Mouse (Mus musculus) layer of hippocampus, adult 18-20 months (tissue): ENCODE measurements around the gene Car1. TPM values are rescaled to one million over a fixed set of nuclear protein-coding genes. Genes with fewer than 3 reads are reported as not detected.
"Not testable (repeated sequence)": the region's sequence is repeated elsewhere in the genome, so short reads cannot be mapped to it uniquely, and the experiment has no call there.

Experiments
- DNase-seq, 2 experiments: peaks; one replicate each; pipeline ENCODE4 v3.0.0; 2022; ENCODE audit warnings: low spot score in 2 of 2
- long read RNA-seq: library from polyadenylated mRNA; stranded (forward); transcript quantifications from one replicate; pipeline ENCODE4 v2.0.0, GENCODE M21; 2021
- total RNA-seq, 2 experiments: library from RNA; stranded (reverse); gene quantifications; 2 replicates each; pipeline ENCODE4 v1.2.3; 2021

Gene Car1
- total RNA-seq = not detected
- long read RNA-seq, partial matches to known transcripts = 0 of 3 reads
- long read RNA-seq, other reads (novel, unspliced or antisense) = 3 of 3 reads

DNA sequence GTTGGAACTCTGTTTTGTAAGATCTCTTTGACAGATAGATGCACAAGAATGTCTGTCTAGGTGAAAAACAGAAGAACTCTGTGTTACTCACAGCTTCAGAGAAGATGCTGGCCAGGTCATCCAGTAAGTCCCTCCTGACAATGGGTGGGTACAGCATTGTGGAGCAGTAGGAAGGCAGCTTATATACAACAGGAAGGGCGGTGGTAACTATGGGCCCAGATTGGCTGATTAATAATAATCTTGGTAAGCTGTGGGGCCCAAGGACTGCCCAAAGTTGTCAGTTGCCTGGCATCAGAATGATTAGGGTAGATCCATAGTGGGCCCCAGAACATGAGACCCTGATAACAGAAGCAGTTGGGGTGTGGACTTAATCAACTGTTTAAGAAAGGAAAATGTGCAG is at the start of gene Car1:
TSS of gene Car1 (minus strand) at position 158 of the 400 bp plus-strand sequence.
- no peak for DNase-seq

DNA sequence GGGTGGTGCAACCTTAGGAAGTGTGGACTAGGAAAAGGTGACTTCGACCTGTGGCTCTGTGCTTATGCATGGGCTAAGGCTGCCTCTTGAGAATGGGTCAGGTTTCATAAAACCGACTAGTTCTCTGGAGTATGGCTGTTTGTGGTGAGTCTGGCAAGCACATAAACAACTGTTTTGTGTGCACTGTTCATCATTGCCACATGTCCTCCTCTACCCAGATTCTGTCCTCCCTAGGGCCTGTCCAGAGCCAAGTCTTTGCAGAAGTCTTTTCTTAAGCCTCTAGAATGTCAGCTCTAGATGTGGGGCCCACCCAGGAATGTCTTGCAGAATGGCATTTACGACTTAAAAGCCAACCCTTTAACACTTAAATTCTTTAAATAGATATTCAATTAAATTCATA is 49.7 kb upstream of the Car1 start:
- no peak for DNase-seq

DNA sequence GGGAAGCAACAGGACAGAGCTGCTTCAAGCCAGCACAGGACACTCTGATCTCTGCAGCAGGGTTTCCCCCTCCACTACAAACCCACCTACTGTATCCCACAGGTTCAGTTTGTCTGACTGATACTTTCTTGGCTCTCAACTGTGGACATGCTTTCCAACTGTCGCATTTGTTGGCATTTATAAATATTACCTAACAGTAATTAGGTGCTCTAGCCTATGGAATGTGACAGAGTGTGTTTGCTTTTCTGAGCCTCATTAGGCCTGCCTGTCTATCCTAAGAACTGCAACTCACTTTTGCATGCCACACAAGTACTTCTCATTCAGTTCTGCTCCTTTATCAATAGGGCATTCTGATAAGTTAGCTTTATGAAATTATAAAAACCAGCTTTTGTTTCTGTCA is 46.3 kb upstream of the Car1 start:
- no peak for DNase-seq

DNA sequence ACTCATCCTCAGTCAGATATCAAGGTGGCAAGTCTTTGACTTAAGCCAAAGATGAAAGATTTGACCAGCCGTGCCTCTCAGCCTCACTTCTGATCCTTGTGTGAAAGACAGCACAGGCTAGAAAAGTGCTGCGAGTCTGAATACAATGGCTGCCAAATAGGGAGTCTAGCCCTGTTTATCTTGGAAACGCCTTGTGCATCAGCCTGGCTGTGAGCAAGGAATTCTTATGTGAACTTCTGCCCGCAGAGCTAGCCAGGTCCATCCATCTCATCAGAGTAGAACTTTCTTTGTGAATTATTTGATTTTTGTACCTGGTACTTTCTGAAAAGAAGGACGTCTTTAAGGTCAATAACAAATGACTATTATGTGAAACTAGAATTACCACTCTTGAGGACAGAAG is 45.8 kb upstream of the Car1 start:
- DNase-seq = no peak

DNA sequence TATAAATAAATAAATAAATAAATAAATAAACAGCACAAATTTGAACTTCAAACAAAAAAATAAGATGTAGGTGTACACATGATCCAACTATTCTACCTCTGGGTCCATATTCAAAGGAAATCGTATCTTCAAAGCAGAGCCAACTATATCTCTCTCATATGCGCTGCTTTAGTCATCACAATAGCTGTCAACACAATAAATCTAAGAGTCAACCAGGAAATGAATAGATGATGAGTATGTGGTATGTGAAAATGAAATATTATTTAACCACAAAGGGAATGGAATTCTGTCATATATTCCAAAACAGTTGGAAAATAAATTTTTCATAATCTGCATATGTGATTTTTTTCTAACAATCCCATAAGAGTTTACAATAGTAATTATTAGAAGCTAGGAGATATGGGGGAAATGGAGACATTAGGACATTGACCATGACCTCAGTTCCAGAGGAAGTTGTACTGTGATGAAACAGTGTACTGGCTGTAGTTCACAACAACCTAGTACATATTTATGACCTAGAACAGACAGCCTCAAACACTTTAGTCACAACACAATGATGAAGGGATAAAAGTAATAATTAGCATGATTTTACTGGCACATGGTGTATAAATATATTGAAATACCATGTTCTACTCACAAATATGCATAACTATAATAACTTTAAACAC is 40.6 kb upstream of the Car1 start:
- no peak for DNase-seq

DNA sequence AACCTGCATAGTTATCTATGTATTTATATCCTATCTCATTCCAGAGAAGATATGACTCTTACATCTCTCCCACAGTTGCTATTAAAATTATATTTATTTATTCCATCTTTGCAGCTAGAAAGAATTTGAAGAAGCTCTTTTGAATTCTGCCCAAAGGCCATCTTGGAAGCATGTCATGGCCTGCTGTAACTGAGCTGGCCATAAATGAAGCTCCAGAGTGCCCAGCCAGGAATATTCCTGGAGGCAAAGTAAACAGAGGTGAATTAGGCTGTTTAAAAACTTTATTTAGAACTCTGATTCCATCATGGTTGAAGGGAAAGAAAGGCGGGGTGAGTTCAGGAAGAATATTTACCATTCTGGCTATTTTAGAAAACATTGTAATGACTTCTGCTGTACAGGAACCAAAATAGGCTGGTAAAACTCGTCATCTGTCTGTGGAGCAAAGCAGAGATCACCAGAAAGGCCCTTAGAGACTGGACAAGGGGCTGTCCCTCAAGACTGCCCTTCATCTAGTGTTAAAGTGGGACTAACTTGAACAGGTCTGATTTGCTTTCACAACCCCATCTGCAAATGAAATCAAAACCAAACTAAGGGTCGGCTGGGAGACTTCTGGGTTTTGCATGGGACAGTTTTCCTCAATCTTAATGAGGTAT is 31.4 kb upstream of the Car1 start:
- no peak for DNase-seq

DNA sequence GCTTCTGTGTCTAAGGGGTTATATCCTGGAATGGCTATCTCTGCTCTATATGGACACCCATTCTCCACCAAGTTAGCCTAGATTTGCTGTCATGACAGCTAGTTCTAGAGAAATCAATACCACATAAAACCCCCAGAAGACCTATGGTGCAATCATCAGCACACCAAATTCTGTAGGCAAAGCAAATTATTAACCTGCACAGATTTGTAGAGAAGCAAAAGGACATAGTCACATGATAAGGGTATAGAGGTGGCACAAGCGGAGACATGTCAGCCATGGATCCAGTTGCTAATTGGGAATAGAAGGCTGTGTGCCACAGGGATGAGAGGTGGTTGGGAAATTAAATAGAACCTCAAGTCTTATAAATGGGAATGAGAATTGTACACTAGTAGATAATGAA is 30.8 kb upstream of the Car1 start:
- DNase-seq = no peak

DNA sequence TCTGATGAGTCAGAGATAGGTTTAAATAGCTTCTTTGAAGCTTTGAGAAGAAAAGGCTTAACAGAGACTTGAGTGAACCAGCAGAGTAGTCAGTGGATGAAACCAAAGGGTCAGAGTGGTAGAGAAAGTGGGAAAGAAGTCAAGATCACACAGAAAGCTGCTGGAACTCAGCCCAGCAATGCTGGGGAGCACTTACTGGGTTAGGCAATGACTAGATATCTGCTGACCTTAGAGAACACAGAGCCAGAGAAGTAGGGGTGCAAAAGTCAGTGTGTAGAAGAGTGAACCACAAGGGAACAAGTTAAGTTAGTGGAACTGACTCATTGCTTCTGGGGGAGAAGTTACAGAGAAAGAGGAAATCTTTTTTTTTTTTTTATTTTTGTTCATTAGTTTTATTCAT is 24.6 kb upstream of the Car1 start:
- DNase-seq = no peak

DNA sequence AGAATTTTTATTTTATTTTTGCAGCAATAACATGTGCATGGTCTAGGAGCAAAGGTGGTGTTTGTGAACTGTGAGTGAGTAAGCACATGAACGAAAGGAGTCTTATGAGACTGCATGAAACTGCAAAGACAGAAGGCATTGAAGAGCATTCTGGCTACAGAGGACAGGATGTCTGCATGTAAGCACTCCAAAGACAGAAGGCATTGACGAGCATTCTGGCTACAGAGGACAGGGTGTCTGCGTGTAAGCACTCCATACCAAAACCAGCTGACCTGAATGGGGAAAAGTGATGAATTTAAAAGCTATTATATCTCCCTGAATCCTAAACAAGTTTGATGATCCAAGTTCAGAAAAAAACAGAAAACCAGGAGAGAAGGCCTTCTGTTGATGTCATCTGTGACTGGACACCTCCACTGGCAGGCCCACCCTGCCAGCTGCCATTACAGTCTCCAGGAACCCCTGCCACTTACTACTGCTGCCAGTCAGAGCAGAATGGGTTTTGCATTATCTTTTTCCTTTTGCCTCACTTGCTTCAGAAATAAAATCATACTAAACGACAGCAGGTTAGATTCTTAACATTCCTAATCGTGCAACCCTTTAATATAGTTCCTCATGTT is 23.2 kb upstream of the Car1 start:
- DNase-seq = peak in 1 of 2 experiments; percentile 1

DNA sequence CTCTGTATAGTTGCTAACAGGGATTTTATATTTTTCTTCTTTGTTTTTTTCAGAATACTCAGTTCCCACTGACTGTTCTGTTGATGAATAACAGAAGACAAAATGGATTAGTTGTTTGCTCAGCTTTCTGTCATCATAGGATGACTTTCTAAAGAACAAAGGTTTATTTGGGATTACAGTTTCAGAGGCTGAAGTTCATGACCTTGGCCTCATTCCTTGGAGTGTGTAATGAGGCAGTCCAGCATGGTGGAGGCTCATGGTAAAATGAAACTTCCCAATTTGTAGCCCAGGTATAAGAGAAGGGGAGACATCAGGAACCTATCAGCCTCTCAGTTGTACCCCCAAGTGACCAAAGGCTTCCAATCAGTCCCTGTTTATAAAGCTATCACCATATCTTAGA is 20.7 kb upstream of the Car1 start:
- no peak for DNase-seq

DNA sequence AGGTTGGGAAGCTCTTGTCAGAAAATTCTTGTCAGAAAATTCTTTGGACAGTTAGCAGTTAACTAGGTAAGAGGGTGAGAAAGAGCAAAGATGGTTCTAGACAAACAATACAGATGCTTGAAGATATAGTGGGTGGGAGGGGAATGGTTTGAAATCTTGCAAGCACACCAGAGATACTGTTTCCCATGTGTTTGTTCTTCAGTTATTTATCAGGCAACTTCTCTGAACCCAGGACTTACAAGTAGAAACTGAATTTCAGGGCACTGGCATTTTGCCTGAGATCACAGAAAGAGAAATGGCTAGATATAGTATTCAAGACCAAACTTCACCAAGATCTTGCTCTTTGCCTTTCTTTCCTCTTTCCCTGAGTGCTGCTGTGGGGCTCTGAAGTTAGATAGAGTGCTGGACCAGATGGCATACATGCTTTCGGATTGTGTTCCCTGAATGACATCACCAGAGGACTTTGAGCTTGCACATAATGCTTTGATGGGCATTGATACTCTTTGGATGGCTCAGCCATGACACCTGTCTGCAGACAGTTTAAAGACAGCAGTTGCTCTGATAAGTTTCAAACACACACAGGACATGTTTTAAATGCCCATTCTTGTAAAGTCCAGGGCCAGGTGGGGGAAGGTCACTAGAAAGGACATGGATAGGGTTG is 11.8 kb upstream of the Car1 start:
- DNase-seq = no peak

DNA sequence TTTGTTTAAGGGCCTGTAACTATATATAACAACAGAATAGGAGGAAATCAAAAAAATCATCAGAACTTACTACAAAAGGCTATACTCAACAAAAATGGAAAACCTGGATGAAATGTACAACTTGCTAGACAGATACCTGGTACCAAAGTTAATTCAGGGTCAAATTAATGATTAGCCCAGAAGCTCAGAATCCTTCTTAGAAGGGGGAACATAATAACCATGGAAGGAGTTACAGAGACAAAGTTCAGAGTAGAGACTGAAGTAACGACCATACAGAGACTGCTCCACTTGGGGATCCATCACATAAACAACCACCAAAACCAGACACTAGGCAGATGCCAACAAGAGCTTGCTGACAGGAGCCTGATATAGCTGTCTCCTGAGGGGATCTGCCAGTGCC is 7.2 kb upstream of the Car1 start:
- not testable (repeated sequence) for DNase-seq

DNA sequence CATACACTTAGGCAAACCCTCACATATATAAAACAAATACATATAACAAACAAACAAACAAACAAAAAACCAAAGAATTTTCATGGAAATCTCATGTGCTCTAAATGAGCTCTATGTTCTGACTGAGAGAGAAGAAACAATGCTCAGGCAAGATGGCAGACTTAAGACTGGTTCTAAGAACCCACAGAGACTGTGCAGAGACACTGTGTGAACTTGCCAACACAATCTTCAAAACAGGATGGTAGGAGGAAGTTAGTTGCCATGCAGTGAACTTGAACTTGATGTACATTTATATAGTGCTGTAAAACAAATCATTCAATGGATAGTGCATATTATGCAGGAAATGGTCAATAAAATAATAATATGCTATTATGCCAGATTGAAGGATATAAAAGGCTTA is 1.5 kb downstream of the Car1 start:
- no peak for DNase-seq

DNA sequence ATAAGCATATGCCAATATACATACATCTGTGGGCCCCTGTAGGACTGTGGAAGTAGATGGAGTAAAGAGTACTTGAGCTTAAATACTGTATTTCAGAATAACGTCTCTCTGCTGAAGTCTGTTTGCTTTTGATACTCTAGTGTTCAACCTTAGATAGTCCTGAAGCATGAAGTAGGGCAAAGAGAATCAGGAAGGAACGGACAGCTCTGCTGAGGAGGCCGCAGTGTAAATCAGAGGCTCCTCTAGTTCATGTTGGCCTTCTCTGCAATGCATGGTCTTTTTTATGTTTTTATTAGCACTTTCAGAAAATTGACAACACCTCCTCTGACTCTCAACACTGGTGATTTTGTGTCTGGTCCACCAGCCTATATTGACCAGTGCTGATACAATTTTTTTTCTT is 2.2 kb downstream of the Car1 start:
- DNase-seq = no peak

DNA sequence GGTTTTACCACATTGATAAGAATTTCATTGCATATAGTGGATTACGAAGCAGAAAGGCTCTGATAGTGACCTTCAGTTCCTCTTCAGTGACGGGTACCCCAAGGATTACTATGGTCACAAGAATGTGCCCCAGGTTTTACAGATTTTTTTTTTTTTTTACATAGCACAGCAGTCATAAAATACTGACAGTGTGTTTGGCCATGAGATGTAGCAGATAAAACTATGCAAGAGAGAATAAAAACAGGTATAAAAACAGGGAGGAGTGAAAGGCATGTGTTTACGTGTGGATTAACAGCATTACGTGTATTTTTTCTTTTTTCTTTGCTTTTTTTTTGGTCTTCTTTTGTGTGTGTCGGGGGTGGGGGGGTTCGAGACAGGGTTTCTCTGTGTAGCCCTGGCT is 3.3 kb downstream of the Car1 start:
- DNase-seq = no peak

DNA sequence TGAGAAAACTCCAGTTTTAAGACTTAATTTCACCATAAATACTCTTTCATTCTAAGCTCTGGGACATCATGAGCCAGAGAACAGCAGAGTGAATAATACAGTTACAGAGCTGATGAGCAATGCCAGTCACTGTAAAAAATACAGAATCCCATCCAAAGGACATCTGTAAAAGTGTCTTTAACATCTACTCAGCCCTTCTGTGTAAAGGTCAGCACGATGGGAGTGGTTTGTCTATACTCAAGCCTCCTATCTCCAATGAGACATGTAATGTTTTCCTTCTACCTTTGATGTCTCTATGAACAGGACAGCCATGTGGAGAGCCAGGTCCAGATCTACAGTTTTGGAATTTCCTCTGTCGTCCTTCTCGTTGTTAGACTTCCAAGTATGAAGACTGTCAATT is 11.1 kb downstream of the Car1 start:
- no peak for DNase-seq

DNA sequence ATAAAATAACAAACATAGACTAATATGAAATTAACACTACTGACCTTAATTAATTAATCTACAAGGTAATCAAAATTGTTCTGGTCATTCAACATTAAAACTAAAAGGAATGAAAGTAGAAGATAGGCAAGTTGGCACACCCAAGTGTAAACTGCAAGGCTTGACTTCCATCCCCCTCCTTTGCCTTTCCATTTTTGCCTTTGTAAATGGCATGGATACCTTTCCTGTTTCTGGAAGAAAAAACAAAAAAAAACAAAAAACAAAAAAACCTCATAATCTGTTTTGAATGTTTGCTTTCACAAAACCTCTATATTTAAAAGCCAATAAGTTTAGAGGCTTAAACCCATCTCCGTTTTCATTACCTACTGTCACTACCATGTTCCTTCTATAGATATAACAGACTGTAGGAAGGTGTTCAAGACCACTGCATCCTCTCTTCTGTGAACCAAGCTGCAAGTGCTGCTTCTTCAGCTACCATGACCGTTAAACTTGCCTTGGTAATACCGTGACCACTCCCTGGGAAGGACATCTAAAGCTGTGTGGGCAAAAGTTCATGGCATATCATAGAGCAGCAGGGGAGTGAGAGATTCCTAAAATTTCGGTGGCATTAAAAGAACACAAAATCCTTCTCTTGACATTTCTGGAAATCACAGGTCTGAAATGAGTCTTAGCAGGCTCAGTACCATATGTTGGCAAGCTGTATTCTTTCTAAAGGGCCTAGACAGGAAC is 12.7 kb downstream of the Car1 start:
- no peak for DNase-seq

DNA sequence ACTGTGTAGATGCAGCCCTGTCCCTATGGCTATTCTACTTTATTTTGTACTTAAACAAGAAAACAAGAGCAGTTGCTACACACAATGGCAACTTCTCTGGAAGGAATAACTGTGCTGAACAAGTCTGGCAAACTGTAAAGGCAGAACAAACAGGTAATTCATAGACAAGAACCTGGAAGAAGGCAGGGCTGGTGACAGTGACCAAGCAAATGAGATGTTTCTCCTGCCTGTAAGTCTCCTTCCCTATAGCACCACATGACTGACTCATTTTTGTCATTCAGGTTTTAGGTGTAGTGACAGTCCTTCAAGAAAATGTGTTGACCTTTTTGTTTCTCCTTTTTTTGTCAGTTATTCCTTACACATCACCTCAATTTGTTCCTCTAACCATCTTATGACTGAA is 16.1 kb downstream of the Car1 start:
- no peak for DNase-seq

DNA sequence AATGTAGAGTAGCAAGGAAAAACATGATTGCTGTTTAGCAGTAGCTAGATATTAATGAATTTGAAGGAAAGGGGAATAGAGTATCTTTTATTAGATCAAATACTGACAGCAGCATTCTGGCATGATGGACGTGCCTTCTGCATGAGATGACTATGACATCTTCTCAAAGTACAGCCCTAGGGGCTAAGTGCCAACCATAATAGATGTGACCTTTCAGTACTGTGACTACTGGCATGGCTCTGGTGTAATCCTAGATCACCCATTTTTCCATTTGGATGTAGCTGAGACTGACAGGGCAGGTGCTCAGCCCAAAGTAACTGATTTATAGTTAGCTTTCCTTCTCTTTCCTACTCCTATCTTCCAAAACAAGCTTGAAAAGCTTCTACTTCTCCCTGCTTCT is 20.6 kb downstream of the Car1 start:
- no peak for DNase-seq

DNA sequence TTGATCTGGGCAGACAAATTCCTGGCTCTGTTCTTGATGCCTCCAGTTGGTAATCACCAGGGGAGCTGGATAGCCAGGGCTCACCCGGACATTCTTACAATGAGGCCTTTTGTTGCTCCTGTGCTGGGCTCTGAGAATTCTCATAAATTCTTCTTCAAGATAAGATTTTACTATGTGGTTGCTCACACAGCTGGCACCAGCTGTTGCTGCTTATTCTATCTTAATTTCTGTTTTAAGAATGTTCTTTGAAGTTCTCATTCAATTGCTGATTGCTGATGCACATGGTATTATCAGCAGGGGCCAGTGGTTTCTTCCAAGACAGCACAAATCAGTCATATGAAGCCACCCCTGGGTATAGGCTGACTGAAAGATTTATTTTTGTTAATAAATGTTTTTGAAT is 21.0 kb downstream of the Car1 start:
- DNase-seq = no peak

DNA sequence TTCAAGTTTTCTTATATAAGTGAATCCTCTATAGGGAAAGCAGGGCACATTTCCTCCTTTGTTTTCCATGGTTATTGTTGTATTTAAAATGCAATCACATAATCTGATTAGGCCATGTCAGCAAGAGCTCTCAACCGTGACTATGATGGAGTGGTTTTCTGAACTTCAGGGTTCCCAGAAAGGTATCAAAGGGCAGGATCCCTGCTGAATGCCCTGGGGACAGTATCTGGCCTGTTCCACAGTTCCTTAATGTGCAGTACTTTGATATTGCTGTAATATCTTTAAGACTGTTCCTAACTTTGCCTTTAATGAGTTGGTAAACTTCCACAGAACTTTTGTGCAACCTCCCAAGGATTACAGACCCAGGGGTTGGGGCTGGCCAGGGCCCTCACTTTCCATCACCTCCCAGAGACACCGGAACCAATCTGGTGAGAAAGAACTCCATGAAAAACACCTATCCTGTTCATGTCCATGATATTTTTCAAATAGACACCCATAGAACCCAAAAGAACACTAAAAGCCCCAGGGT is 21.6 kb downstream of the Car1 start:
- DNase-seq = no peak
